Mouse (Mus musculus) G1E (cell line): ENCODE measurements around the gene Plaur.

Experiments
- CTCF ChIP-seq: IDR thresholded peaks from 2 replicates; pipeline ENCODE4 v1.5.1; 2012; ENCODE audit warnings: low read depth, low read length, inconsistent platforms, mixed read lengths
- GATA1 ChIP-seq: IDR thresholded peaks from 2 replicates; pipeline ENCODE4 v1.6.1; 2012; ENCODE audit warnings: borderline replicate concordance, low read length, inconsistent platforms, mixed read lengths
- GATA2 ChIP-seq: IDR thresholded peaks from 2 replicates; pipeline ENCODE4 v1.6.1; 2012; ENCODE audit warnings: low read depth, low read length, inconsistent platforms, borderline replicate concordance
- POLR2AphosphoS5 ChIP-seq: IDR thresholded peaks from 2 replicates; pipeline ENCODE4 v1.6.1; 2012; ENCODE audit warnings: low read depth, low read length, inconsistent platforms; ENCODE audit not compliant: insufficient replicate concordance
- TAL1 ChIP-seq: conservative IDR thresholded peaks from 2 replicates; pipeline ENCODE4 v1.6.1; 2012; ENCODE audit warnings: low read depth, low read length, inconsistent platforms, mixed read lengths

- TF ChIP-seq CTCF (no peak), GATA1 (no peak), POLR2AphosphoS5 (no peak), TAL1 (no peak), GATA2 (no peak)
Measured at GRCm38 (mm10) chr7:24461376-24462051, 770 bp upstream of the Plaur start.
